Mouse (Mus musculus) megakaryocyte-erythroid progenitor cell, adult 5-6 weeks (primary cell): ENCODE measurements around the gene Ptprk. TPM values are rescaled to one million over a fixed set of nuclear protein-coding genes. Genes with fewer than 3 reads are reported as not detected.

ENCODE experiments used
- ATAC-seq: replicated peaks from 2 replicates; pipeline ENCODE4 v1.8.0; 2016; ENCODE audit warnings: mild to moderate bottlenecking, inconsistent platforms; ENCODE audit not compliant: severe bottlenecking, poor library complexity, low FRiP score, low TSS enrichment
- total RNA-seq, 2 experiments: library from RNA; stranded (forward) in 1 of 2; stranded (reverse) in 1 of 2; fragments of 200-1000, 215-1000 nt in 1 of 2; fragments of >200 nt in 1 of 2; fragmentation: Nextera tagmentation in 1 of 2; gene quantifications; 2 replicates each; pipeline ENCODE4 v1.2.3; 2014 to 2017

Gene Ptprk
- total RNA-seq, 2 experiments from 2014 or later, result 0.23 TPM; not detected in 1

DNA sequence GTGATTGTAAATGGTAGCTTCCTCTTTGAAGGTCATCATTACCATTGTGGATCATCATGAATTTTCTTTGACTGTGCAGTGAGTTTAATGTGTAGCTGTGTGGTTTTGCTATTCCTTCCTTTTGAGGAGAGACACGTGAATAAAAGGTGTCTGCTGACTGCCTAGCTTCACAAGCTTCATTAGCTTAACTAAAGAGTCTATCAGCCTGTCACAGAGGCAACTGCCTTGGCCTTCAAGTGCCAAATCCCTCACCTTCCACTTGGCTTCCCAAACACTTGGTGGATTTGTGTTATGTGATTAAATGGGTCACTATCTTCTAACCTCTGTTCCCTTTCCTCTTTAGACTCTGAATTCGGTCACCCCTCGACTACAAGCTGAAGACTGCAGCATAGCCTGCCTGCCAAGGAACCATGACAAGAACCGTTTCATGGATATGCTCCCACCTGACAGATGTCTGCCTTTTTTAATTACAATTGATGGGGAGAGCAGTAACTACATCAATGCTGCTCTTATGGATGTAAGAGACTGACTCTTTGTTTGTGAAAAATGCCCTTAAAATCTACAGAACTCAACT is 512.0 kb downstream of the Ptprk start:
- no peak for ATAC-seq

DNA sequence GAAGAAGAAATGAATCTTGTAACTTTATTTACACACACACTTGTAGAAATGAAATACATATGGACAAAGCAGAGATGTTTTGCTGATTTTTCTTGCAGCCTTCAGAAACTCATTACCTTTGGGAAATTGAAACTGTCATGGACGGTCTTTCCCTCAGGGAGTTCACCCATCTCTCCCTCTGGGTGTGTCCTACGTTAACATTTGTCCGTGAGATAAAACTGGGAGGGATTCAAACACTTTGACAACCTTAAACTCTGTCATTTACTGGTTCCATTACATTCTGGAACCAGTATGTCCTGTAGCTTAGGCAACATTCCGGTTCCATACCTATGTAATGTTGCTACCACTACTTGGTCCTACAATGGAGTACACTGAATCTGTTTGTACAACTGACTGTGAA is 513.8 kb downstream of the Ptprk start:
- no peak; the same call in 1 of the 2 replicates for ATAC-seq

DNA sequence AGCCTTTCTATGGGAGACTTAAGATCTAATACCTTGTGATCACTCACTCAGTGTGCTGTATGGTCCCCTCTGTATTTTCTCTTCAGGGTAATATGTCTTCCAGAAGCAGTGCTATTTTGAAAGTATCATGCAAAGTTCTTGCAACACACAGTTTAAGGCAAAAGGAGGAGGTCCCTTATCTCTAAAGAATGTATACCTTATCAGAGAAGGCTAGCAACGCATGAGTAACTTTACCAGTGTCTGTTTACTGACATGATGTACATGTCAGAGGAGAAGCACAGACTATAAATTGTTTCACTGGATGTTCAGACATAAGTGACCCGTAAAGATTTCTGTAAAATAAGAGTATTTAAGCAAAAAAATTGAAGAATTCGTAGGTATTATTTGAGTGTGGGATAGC is 516.2 kb downstream of the Ptprk start:
- peak; percentile 78 for ATAC-seq

DNA sequence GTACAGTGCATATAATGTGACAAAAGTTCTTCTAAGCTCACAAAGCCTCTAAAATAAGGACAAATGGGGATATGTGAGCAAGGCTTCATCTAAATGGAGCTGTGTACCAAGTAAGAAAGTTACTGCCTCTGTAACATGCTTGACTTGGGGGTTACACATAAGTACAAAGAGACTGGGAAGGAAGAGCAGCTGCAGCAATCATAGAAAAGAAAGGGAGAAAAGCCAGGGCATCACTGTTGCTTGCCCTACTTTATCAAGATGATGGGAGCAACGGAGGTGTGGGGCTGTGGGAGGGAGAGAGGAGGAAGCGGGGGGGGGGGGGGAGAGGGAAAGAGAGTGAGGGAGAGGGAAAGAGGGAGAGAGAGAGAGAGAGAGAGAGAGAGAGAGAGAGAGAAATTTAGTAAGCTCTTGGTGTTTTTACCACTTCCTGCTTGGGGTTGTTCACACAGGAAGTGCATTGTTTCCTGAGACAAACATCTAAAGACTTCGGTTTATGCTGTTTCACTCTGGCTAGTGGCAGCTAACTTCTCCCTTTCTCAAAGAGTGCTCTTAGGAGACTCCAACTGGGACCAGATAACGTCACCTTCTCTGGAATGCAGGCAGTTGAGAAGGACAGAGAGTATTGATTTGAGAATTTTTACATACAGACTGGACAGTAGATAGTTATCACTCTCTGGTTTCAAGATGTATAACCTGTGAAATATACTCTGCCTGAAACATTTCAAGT is 519.1 kb downstream of the Ptprk start:
- ATAC-seq, result peak; percentile 49; the same call in 1 of the 2 replicates

DNA sequence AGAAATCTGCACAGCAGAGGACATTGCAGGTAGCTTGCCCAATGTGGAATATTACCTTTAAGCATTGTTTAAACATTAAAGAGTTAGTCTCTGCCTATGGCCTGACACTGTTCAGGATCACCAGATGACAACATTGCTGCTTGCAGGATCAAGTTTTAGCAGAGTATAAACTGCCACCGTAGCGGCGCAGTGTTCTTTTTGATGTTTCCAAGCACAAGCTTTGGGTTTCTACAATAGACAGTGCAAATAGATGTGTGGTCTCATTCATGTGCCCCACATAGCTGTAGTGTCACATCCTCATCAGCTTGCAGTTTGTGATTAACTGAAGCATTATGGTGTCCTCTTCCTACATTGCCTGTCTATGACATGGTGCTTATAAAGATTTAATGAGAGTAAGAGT is 522.3 kb downstream of the Ptprk start:
- no peak for ATAC-seq

DNA sequence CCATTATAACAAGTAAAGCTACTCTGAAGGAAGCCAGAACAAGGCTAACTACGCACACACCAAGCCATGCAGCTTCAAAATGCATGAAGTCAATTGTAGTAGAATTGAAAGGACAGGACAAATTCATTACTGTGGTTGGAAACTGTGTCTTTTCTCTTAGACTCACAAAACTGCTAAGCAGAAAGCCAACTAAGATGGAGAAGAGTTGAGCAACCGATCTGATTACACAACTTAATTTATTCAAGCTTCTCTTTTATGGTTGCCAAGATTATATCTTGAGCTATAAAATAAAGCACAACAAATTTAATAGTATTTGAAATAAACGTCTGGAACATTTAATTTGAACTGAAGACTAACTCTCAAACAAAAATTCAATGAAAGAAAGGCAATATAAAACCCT is 534.5 kb downstream of the Ptprk start:
- ATAC-seq, result no peak

DNA sequence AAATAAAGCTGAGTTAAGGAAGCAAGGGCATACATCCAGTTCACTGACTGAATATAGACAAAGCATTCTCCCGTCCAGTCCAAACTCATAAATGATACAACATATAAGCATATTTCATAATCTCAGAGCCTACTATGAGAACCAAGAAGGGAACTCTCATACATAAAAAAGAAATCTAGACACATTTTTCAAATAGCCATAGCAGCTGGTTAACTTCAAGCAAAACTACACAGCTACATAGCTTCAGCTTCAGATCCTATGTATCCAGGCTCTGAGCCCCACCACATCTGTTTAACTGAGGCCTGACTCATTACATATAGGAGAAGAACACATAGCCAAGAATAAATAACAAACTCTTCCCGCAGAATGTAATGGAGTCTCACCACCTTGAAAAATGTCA is 539.8 kb downstream of the Ptprk start:
- no peak for ATAC-seq

DNA sequence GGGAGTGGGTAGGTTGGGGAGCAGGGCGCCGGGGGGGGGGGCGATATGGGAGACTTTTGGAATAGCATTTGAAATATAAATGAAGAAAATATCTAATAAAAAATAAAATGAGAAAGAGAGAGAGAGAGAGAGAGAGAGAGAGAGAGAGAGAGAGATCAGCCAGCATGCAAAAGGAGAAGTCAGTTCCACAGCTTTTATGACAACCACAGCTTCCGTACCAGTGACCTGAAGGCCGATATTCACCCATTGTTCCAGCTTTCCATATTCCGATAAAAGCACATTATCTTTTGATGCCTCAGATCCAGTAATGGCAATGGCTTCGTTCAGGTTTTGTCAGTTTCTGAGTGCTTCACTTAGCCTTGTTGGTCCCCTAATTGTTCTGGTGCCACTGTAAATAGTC is 542.6 kb downstream of the Ptprk start:
- no peak for ATAC-seq

DNA sequence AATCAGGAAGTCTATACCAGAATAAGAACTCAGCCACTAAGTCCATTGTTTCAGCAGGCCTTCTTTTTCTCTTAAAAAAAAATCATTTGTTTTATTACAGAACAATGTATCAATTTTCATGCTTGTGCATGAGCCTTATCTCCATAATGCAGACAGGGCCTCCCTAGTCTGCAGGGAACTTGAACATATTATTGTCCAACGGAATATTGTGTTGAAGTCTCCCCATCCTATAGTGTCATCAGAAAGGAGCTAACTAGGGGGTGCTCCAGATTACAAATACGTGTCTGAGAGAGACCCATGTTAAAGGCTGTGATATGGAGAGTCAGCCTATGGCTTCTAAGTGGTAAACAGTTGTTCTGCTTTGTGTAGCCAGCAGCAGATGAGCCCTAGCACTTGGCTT is 543.4 kb downstream of the Ptprk start:
- ATAC-seq, result peak; percentile 93

DNA sequence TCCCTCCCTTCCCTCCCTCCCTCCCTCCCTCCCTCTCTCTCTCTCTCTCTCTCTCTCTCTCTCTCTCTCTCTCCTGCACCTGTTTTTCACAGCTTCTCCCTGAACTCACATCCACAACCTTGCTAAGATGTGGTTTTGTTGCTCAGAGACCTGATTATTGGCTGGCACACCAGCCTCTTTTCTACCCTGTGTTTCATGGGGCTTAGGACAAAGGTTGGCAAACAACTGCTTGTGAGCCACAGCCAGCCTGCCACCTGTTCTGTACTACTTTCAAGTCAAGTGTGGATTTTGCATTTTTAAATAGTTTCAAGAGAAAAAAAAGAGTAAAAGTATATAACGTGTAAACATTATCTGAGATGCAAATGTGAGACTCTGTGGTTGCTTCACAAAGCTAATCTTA is 544.8 kb downstream of the Ptprk start:
- no peak for ATAC-seq

DNA sequence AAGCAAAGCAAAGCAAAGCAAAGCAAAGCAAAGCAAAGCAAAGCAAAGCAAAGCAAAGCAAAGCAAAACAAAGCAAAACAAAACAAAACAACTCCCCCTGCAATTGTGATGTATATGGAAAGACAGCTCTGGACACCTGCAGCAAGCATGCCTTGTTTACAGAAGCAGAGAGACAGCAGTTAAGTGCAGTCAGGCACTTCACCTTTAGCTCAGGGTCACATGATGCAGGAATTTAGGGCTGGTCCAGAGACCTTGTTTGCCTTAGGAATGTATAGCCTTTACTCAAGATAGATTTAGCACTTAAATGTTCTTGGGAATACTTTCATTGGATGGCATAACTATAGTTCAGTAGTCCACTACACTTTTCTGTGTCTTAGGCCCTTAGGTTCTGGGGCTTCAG is 561.5 kb downstream of the Ptprk start:
- ATAC-seq, result no peak

DNA sequence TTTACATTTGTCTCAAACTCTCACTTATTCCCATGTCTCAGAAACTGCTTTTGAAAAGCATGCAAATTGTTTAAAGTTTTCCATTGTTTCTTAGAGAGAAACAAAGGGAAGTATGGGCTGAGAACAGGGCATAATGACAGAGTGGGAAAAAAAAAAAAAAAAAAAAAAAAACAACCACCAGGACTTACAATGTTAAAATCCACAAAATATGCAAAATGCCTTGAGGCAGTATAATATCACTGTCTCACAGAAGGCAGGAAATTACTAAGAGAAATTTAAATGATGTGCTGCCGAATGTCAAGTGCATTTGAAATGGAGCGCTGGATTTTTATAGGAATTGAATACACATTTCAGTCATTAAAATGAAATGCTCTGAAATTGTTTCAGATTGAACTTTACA is 567.3 kb downstream of the Ptprk start:
- no peak for ATAC-seq
